Mouse (Mus musculus): Measurements from ENCODE around the gene Myrf. TPM values are rescaled to one million over a fixed set of nuclear protein-coding genes. Genes with fewer than 3 reads are reported as not detected.

Gene Myrf
- 1.1 and 1.5 TPM in 2 replicates for polyA plus RNA-seq (2016; fragmentation: Nextera tagmentation; extraction: Ambion mirVana)

GRCm38 (mm10) chr19:10240654-10241305 lies at the start of gene Myrf:
Gene Myrf (minus strand): TSS chr19:10240748.
- Histone ChIP-seq H3K4me1 (peaks cover 17% of the 10 kb centered on the region), H3K27ac (replicated peaks) (no peak within 1 kb of the TSS)
- peak; percentile 83 for ATAC-seq (ENCODE audit: low FRiP score, low read depth)

GRCm38 (mm10) chr19:10289609-10290150 lies 49.1 kb upstream of the Myrf start:
- Histone ChIP-seq H3K4me1 (peaks cover 8% of the 10 kb centered on the region), H3K36me3 (no peaks in the 10 kb centered on the region), H3K27ac (replicated peaks) (no peak overlapping the region), H3K27me3 (no peaks in the 10 kb centered on the region), H3K9me3 (no peaks in the 10 kb centered on the region), H3K9ac (replicated peaks) (no peak overlapping the region), H3K4me2 (replicated peaks) (no peak overlapping the region), H3K4me3 (no peak overlapping the region)
- no peak for ATAC-seq (ENCODE audit: low FRiP score, low read depth)
- WGBS, result 76% methylated on average over 4 of the region's 4 CpGs

More at GRCm38 (mm10) chr19:10240654-10241305, at the start of gene Myrf:
- peak within 1 kb of the TSS; percentile 44 for H3K9ac ChIP-seq (replicated peaks)
- WGBS, result 8% methylated on average over 43 of the region's 43 CpGs
- H3K4me2 ChIP-seq (replicated peaks), result peak within 1 kb of the TSS; percentile 75
- peak within 1 kb of the TSS; percentile 48 for H3K4me3 ChIP-seq
- peaks cover 34% of the 10 kb centered on the region for H3K27me3 ChIP-seq
- H3K36me3 ChIP-seq, result no peaks in the 10 kb centered on the region
- no peaks in the 10 kb centered on the region for H3K9me3 ChIP-seq

- Histone ChIP-seq H3K36me3 (no peaks in the 10 kb centered on the region), H3K4me1 (0 out of 2 replicates have a peak, but pooled peaks cover 3% of the 10 kb centered on the region), H3K9ac (replicated peaks) (0 out of 2 replicates have a peak overlapping the region, but pooled peaks have one; percentile 6), H3K27ac (replicated peaks) (no peak overlapping the region), H3K4me3 (no peak overlapping the region), H3K27me3 (no peaks in the 10 kb centered on the region), H3K9me3 (no peaks in the 10 kb centered on the region), H3K4me2 (replicated peaks) (no peak overlapping the region)
- ATAC-seq (ENCODE audit: low FRiP score, low read depth), result no peak
- 91% methylated on average over 8 of the region's 8 CpGs for WGBS
Observed at GRCm38 (mm10) chr19:10288125-10289040, 47.8 kb upstream of the Myrf start.

- WGBS, result 73% methylated on average over 10 of the region's 10 CpGs
- Histone ChIP-seq H3K4me3 (no peak overlapping the region), H3K27ac (replicated peaks) (no peak overlapping the region), H3K4me1 (0 out of 2 replicates have a peak, but pooled peaks cover 3% of the 10 kb centered on the region), H3K9me3 (no peaks in the 10 kb centered on the region), H3K4me2 (replicated peaks) (no peak overlapping the region), H3K9ac (replicated peaks) (0 out of 2 replicates have a peak overlapping the region, but pooled peaks have one; percentile 15), H3K27me3 (0 out of 2 replicates have a peak, but pooled peaks cover 7% of the 10 kb centered on the region), H3K36me3 (no peaks in the 10 kb centered on the region)
- no peak for ATAC-seq (ENCODE audit: low FRiP score, low read depth)
Observed at GRCm38 (mm10) chr19:10286458-10286872, 45.9 kb upstream of the Myrf start.

- Histone ChIP-seq H3K9me3 (no peaks in the 10 kb centered on the region), H3K4me3 (no peak overlapping the region), H3K27me3 (peaks cover 44% of the 10 kb centered on the region), H3K4me1 (peaks cover 30% of the 10 kb centered on the region), H3K9ac (replicated peaks) (no peak overlapping the region), H3K36me3 (no peaks in the 10 kb centered on the region), H3K27ac (replicated peaks) (no peak overlapping the region), H3K4me2 (replicated peaks) (no peak overlapping the region)
- ATAC-seq (ENCODE audit: low FRiP score, low read depth), result no peak
- WGBS, result 79% methylated on average over 14 of the region's 14 CpGs
Observed at GRCm38 (mm10) chr19:10280771-10281540, 40.4 kb upstream of the Myrf start.

GRCm38 (mm10) chr19:10279668-10280067 lies 39.1 kb upstream of the Myrf start:
- Histone ChIP-seq H3K4me2 (replicated peaks) (no peak overlapping the region), H3K4me3 (no peak overlapping the region), H3K36me3 (no peaks in the 10 kb centered on the region), H3K4me1 (peaks cover 30% of the 10 kb centered on the region), H3K9ac (replicated peaks) (no peak overlapping the region), H3K9me3 (no peaks in the 10 kb centered on the region), H3K27me3 (peaks cover 52% of the 10 kb centered on the region), H3K27ac (replicated peaks) (no peak overlapping the region)
- ATAC-seq (ENCODE audit: low FRiP score, low read depth), result no peak
- 84% methylated on average over 9 of the region's 9 CpGs for WGBS

- H3K9ac ChIP-seq (replicated peaks), result no peak overlapping the region
- no peak overlapping the region for H3K27ac ChIP-seq (replicated peaks)
- 38% methylated on average over 6 of the region's 6 CpGs for WGBS
- ATAC-seq (ENCODE audit: low FRiP score, low read depth), result no peak
- no peak overlapping the region for H3K4me2 ChIP-seq (replicated peaks)
- H3K4me1 ChIP-seq, result peaks cover 36% of the 10 kb centered on the region
- H3K27me3 ChIP-seq, result peaks cover 52% of the 10 kb centered on the region
- no peak overlapping the region for H3K4me3 ChIP-seq
- H3K36me3 ChIP-seq, result no peaks in the 10 kb centered on the region
- H3K9me3 ChIP-seq, result no peaks in the 10 kb centered on the region
Observed at GRCm38 (mm10) chr19:10278669-10279324, 38.2 kb upstream of the Myrf start.

GRCm38 (mm10) chr19:10277759-10278158 lies 37.2 kb upstream of the Myrf start:
- Histone ChIP-seq H3K4me3 (no peak overlapping the region), H3K4me1 (peaks cover 47% of the 10 kb centered on the region), H3K36me3 (no peaks in the 10 kb centered on the region), H3K27ac (replicated peaks) (peak overlapping the region; percentile 5; the same call in 1 of the 2 replicates), H3K9me3 (no peaks in the 10 kb centered on the region), H3K9ac (replicated peaks) (no peak overlapping the region), H3K27me3 (peaks cover 52% of the 10 kb centered on the region), H3K4me2 (replicated peaks) (peak overlapping the region; percentile 25; the same call in 1 of the 2 replicates)
- peak; percentile 52 for ATAC-seq (ENCODE audit: low FRiP score, low read depth)
- 18% methylated on average over 5 of the region's 5 CpGs for WGBS

GRCm38 (mm10) chr19:10277331-10277730 lies 36.8 kb upstream of the Myrf start:
- peaks cover 49% of the 10 kb centered on the region for H3K4me1 ChIP-seq
- WGBS, result 1% methylated on average over 17 of the region's 17 CpGs
- no peak overlapping the region for H3K9ac ChIP-seq (replicated peaks)
- peak; percentile 56 for ATAC-seq (ENCODE audit: low FRiP score, low read depth)
- H3K36me3 ChIP-seq, result no peaks in the 10 kb centered on the region
- H3K9me3 ChIP-seq, result no peaks in the 10 kb centered on the region
- peak overlapping the region; percentile 5; the same call in 1 of the 2 replicates for H3K27ac ChIP-seq (replicated peaks)
- H3K27me3 ChIP-seq, result peaks cover 47% of the 10 kb centered on the region
- no peak overlapping the region for H3K4me3 ChIP-seq
- peak overlapping the region; percentile 25 for H3K4me2 ChIP-seq (replicated peaks)

GRCm38 (mm10) chr19:10276483-10277144 lies 36.1 kb upstream of the Myrf start:
- Histone ChIP-seq H3K27ac (replicated peaks) (no peak overlapping the region), H3K4me3 (no peak overlapping the region), H3K27me3 (peaks cover 45% of the 10 kb centered on the region), H3K4me2 (replicated peaks) (no peak overlapping the region), H3K9ac (replicated peaks) (0 out of 2 replicates have a peak overlapping the region, but pooled peaks have one; percentile 15), H3K9me3 (no peaks in the 10 kb centered on the region), H3K36me3 (no peaks in the 10 kb centered on the region), H3K4me1 (peaks cover 49% of the 10 kb centered on the region)
- ATAC-seq (ENCODE audit: low FRiP score, low read depth), result no peak
- 74% methylated on average over 12 of the region's 12 CpGs for WGBS

Data from midbrain, embryonic 12.5 days (tissue).